Mouse (Mus musculus) hindbrain, embryonic 13.5 days (tissue): ENCODE measurements at regions not wholly inside any gene's neighbourhood (a gene's known extent, or its start where the extent isn't known, plus 50 kb on each side); places are given as distances from the start of the nearest gene placed in this dataset.

Experiments
- ATAC-seq: fragments of 200-750 bp; cut with Nextera tagmentation; 2 replicates; pipeline ENCODE4 v1.8.0; 2017; ENCODE audit warnings: moderate TSS enrichment; ENCODE audit not compliant: low FRiP score
- H3K27ac ChIP-seq: fragments of 300-500 bp; sonication (generic); 2 replicates; pipeline ENCODE4 v1.5.1; 2015; ENCODE audit warnings: inconsistent platforms, mild to moderate bottlenecking, moderate library complexity
- H3K27me3 ChIP-seq: fragments of 300-500 bp; sonication (generic); 2 replicates; pipeline ENCODE4 v1.6.1; 2015; ENCODE audit warnings: mild to moderate bottlenecking, inconsistent platforms
- H3K36me3 ChIP-seq: fragments of 300-500 bp; sonication (generic); 2 replicates; pipeline ENCODE4 v1.6.1; 2015; ENCODE audit warnings: mild to moderate bottlenecking, inconsistent platforms
- H3K4me1 ChIP-seq: fragments of 300-500 bp; sonication (generic); replicated peaks from 2 replicates; pipeline ENCODE4 v1.6.1; 2015; ENCODE audit warnings: inconsistent platforms
- H3K4me2 ChIP-seq: fragments of 300-500 bp; sonication (generic); 2 replicates; pipeline ENCODE4 v1.6.1; 2015; ENCODE audit warnings: inconsistent platforms, mild to moderate bottlenecking, moderate library complexity
- H3K4me3 ChIP-seq: fragments of 300-500 bp; sonication (generic); 2 replicates; pipeline ENCODE4 v1.5.1; 2015; ENCODE audit warnings: mild to moderate bottlenecking, inconsistent platforms
- H3K9ac ChIP-seq: fragments of 300-500 bp; sonication (generic); 2 replicates; pipeline ENCODE4 v1.6.1; 2015; ENCODE audit warnings: mild to moderate bottlenecking, inconsistent platforms
- H3K9me3 ChIP-seq: fragments of 300-500 bp; sonication (generic); 2 replicates; pipeline ENCODE4 v1.6.1; 2016; ENCODE audit warnings: inconsistent platforms
- WGBS: fragments of 180-500 bp; shearing (Covaris S2); methylation state at CpG from one replicate; pipeline ENCODE4 v1.1.7; 2015; 5-methylcytosine and 5-hydroxymethylcytosine counted together

GRCm38 (mm10) chr11:45679293-45679673 is 172.6 kb upstream of the Clint1 start:
- H3K9me3 ChIP-seq, result no peaks in the 10 kb centered on the region
- H3K9ac ChIP-seq, result no peak overlapping the region
- H3K36me3 ChIP-seq, result no peaks in the 10 kb centered on the region
- peaks cover 5% of the 10 kb centered on the region; the same call in 1 of the 2 replicates for H3K4me1 ChIP-seq
- H3K4me2 ChIP-seq, result no peak overlapping the region
- ATAC-seq, result peak; percentile 21; the same call in 1 of the 2 replicates
- H3K27me3 ChIP-seq, result no peaks in the 10 kb centered on the region
- 89% methylated on average over 9 of the region's 9 CpGs for WGBS
- H3K4me3 ChIP-seq, result no peak overlapping the region
- H3K27ac ChIP-seq, result no peak overlapping the region

- Histone ChIP-seq H3K9ac (no peak overlapping the region), H3K4me3 (no peak overlapping the region), H3K27ac (no peak overlapping the region), H3K27me3 (no peaks in the 10 kb centered on the region), H3K9me3 (no peaks in the 10 kb centered on the region), H3K36me3 (no peaks in the 10 kb centered on the region), H3K4me1 (no peaks in the 10 kb centered on the region), H3K4me2 (no peak overlapping the region)
- no peak for ATAC-seq
- WGBS, result 94% methylated on average over 5 of the region's 5 CpGs
Observed at GRCm38 (mm10) chr11:45685571-45685970, 166.3 kb upstream of the Clint1 start.

- Histone ChIP-seq H3K36me3 (no peaks in the 10 kb centered on the region), H3K27ac (no peak overlapping the region), H3K4me1 (no peaks in the 10 kb centered on the region), H3K27me3 (no peaks in the 10 kb centered on the region), H3K4me3 (no peak overlapping the region), H3K9me3 (no peaks in the 10 kb centered on the region), H3K4me2 (no peak overlapping the region), H3K9ac (no peak overlapping the region)
- 61% methylated on average over 6 of the region's 6 CpGs for WGBS
- no peak for ATAC-seq
Observed at GRCm38 (mm10) chr11:45693206-45693605, 158.6 kb upstream of the Clint1 start.

GRCm38 (mm10) chr11:45701506-45701905 is 150.3 kb upstream of the Clint1 start:
- no peak; the same call in 1 of the 2 replicates for ATAC-seq
- Histone ChIP-seq H3K36me3 (no peaks in the 10 kb centered on the region), H3K4me2 (no peak overlapping the region), H3K9me3 (no peaks in the 10 kb centered on the region), H3K9ac (no peak overlapping the region), H3K4me1 (peaks cover 14% of the 10 kb centered on the region; the same call in 1 of the 2 replicates), H3K27me3 (no peaks in the 10 kb centered on the region), H3K27ac (0 out of 2 replicates have a peak overlapping the region, but pooled peaks have one; percentile 2), H3K4me3 (no peak overlapping the region)
- WGBS, result 70% methylated on average over 3 of the region's 3 CpGs

- H3K4me1 ChIP-seq, result peaks cover 14% of the 10 kb centered on the region; the same call in 1 of the 2 replicates
- no peaks in the 10 kb centered on the region for H3K27me3 ChIP-seq
- 36% methylated on average over 3 of the region's 3 CpGs for WGBS
- no peaks in the 10 kb centered on the region for H3K36me3 ChIP-seq
- 0 out of 2 replicates have a peak overlapping the region, but pooled peaks have one; percentile 23 for H3K27ac ChIP-seq
- H3K4me3 ChIP-seq, result no peak overlapping the region
- no peaks in the 10 kb centered on the region for H3K9me3 ChIP-seq
- no peak overlapping the region for H3K4me2 ChIP-seq
- no peak for ATAC-seq
- no peak overlapping the region for H3K9ac ChIP-seq
Observed at GRCm38 (mm10) chr11:45702916-45703315, 148.9 kb upstream of the Clint1 start.

GRCm38 (mm10) chr11:45704411-45704810 is 147.4 kb upstream of the Clint1 start:
- no peak for ATAC-seq
- no peaks in the 10 kb centered on the region for H3K27me3 ChIP-seq
- H3K4me1 ChIP-seq, result peaks cover 14% of the 10 kb centered on the region; the same call in 1 of the 2 replicates
- no peak overlapping the region for H3K4me2 ChIP-seq
- 68% methylated on average over 5 of the region's 5 CpGs for WGBS
- no peak overlapping the region for H3K27ac ChIP-seq
- H3K9me3 ChIP-seq, result no peaks in the 10 kb centered on the region
- no peak overlapping the region for H3K4me3 ChIP-seq
- no peaks in the 10 kb centered on the region for H3K36me3 ChIP-seq
- H3K9ac ChIP-seq, result no peak overlapping the region

- no peak overlapping the region for H3K9ac ChIP-seq
- H3K27ac ChIP-seq, result no peak overlapping the region
- no peaks in the 10 kb centered on the region for H3K27me3 ChIP-seq
- no peaks in the 10 kb centered on the region for H3K36me3 ChIP-seq
- H3K4me1 ChIP-seq, result no peaks in the 10 kb centered on the region
- no peak for ATAC-seq
- H3K9me3 ChIP-seq, result no peaks in the 10 kb centered on the region
- no peak overlapping the region for H3K4me3 ChIP-seq
- no peak overlapping the region for H3K4me2 ChIP-seq
- 75% methylated on average over 2 of the region's 2 CpGs for WGBS
Observed at GRCm38 (mm10) chr11:45718630-45719029, 133.2 kb upstream of the Clint1 start.

GRCm38 (mm10) chr11:45719821-45720220 is 132.0 kb upstream of the Clint1 start:
- H3K4me2 ChIP-seq, result no peak overlapping the region
- no peak overlapping the region for H3K27ac ChIP-seq
- ATAC-seq, result no peak
- no peaks in the 10 kb centered on the region for H3K27me3 ChIP-seq
- H3K9me3 ChIP-seq, result no peaks in the 10 kb centered on the region
- no peaks in the 10 kb centered on the region for H3K4me1 ChIP-seq
- 93% methylated on average over 6 of the region's 6 CpGs for WGBS
- H3K36me3 ChIP-seq, result no peaks in the 10 kb centered on the region
- no peak overlapping the region for H3K9ac ChIP-seq
- no peak overlapping the region for H3K4me3 ChIP-seq

GRCm38 (mm10) chr11:45736561-45736960 is 115.3 kb upstream of the Clint1 start:
- Histone ChIP-seq H3K27ac (no peak overlapping the region), H3K9ac (no peak overlapping the region), H3K9me3 (no peaks in the 10 kb centered on the region), H3K4me2 (no peak overlapping the region), H3K4me3 (no peak overlapping the region), H3K36me3 (no peaks in the 10 kb centered on the region), H3K4me1 (no peaks in the 10 kb centered on the region), H3K27me3 (no peaks in the 10 kb centered on the region)
- ATAC-seq, result no peak
- 45% methylated on average over 3 of the region's 3 CpGs for WGBS

- Histone ChIP-seq H3K9me3 (no peaks in the 10 kb centered on the region), H3K9ac (no peak overlapping the region), H3K27me3 (no peaks in the 10 kb centered on the region), H3K4me3 (no peak overlapping the region), H3K27ac (no peak overlapping the region), H3K4me2 (no peak overlapping the region), H3K36me3 (no peaks in the 10 kb centered on the region), H3K4me1 (no peaks in the 10 kb centered on the region)
- no peak for ATAC-seq
- WGBS, result 86% methylated on average over 6 of the region's 6 CpGs
Observed at GRCm38 (mm10) chr11:45738331-45738730, 113.5 kb upstream of the Clint1 start.

GRCm38 (mm10) chr11:45745941-45746340 is 105.9 kb upstream of the Clint1 start:
- no peak for ATAC-seq
- Histone ChIP-seq H3K9ac (no peak overlapping the region), H3K4me1 (no peaks in the 10 kb centered on the region), H3K36me3 (no peaks in the 10 kb centered on the region), H3K4me3 (no peak overlapping the region), H3K4me2 (no peak overlapping the region), H3K27me3 (no peaks in the 10 kb centered on the region), H3K9me3 (peaks cover 6% of the 10 kb centered on the region; the same call in 1 of the 2 replicates), H3K27ac (no peak overlapping the region)
- WGBS, result 86% methylated on average over 2 of the region's 2 CpGs

- no peak overlapping the region for H3K4me2 ChIP-seq
- H3K9ac ChIP-seq, result no peak overlapping the region
- no peak overlapping the region for H3K4me3 ChIP-seq
- no peaks in the 10 kb centered on the region for H3K27me3 ChIP-seq
- no peak overlapping the region for H3K27ac ChIP-seq
- H3K4me1 ChIP-seq, result no peaks in the 10 kb centered on the region
- H3K9me3 ChIP-seq, result no peaks in the 10 kb centered on the region
- 82% methylated on average over 2 of the region's 2 CpGs for WGBS
- H3K36me3 ChIP-seq, result no peaks in the 10 kb centered on the region
- ATAC-seq, result no peak
Observed at GRCm38 (mm10) chr11:45750249-45750648, 101.6 kb upstream of the Clint1 start.

- Histone ChIP-seq H3K4me1 (no peaks in the 10 kb centered on the region), H3K9me3 (no peaks in the 10 kb centered on the region), H3K27me3 (no peaks in the 10 kb centered on the region), H3K4me2 (no peak overlapping the region), H3K4me3 (no peak overlapping the region), H3K27ac (no peak overlapping the region), H3K9ac (no peak overlapping the region), H3K36me3 (no peaks in the 10 kb centered on the region)
- ATAC-seq, result 0 out of 2 replicates have a peak, but pooled peaks have one; percentile 49
- 42% methylated on average over 1 of the region's 1 CpGs for WGBS
Observed at GRCm38 (mm10) chr11:45752237-45752636, 99.6 kb upstream of the Clint1 start.
